Mouse (Mus musculus) frontal cortex, postnatal 14 days (tissue): ENCODE data around the gene Cisd3.
"Not testable (repeated sequence)": the region's sequence is repeated elsewhere in the genome, so short reads cannot be mapped to it uniquely, and the experiment has no call there.

Source experiments
- DNase-seq, 2 experiments: peaks; one replicate each; pipeline ENCODE4 v3.0.0; 2022; ENCODE audit warnings: low spot score in 2 of 2

The Cisd3 gene

GRCm38 (mm10) chr11:97686322-97686908, 789 bp downstream of the Cisd3 start:
- no peak for DNase-seq

- no peak for DNase-seq
These were observed 1.4 kb downstream of the Cisd3 start for GRCm38 (mm10) chr11:97687061-97687460.

GRCm38 (mm10) chr11:97689861-97690260, 4.2 kb downstream of the Cisd3 start:
- DNase-seq: peak in 1 of 2 experiments; percentile 61

- no peak for DNase-seq
These were observed 8.8 kb downstream of the Cisd3 start for GRCm38 (mm10) chr11:97694435-97694834.

GRCm38 (mm10) chr11:97694921-97695711, 9.5 kb downstream of the Cisd3 start:
- peak; percentile 55 to 66 for DNase-seq

GRCm38 (mm10) chr11:97695712-97696401, 10.2 kb downstream of the Cisd3 start:
- DNase-seq: no peak

- DNase-seq: no peak
These were observed 11.0 kb downstream of the Cisd3 start for GRCm38 (mm10) chr11:97696669-97697068.

GRCm38 (mm10) chr11:97697199-97697890, 11.7 kb downstream of the Cisd3 start:
- DNase-seq: no peak

GRCm38 (mm10) chr11:97697891-97698529, 12.4 kb downstream of the Cisd3 start:
- no peak for DNase-seq

GRCm38 (mm10) chr11:97698741-97699611, 13.3 kb downstream of the Cisd3 start:
- peak; percentile 56 to 57 for DNase-seq

- peak; percentile 83 to 86 for DNase-seq
These were observed 14.0 kb downstream of the Cisd3 start for GRCm38 (mm10) chr11:97699626-97700002.

- peak; percentile 61 to 67 for DNase-seq
These were observed 14.5 kb downstream of the Cisd3 start, which contains the start of gene Pcgf2 for GRCm38 (mm10) chr11:97700003-97700745. Gene Pcgf2 (minus strand): TSS chr11:97700497.

GRCm38 (mm10) chr11:97700746-97701580, 15.3 kb downstream of the Cisd3 start:
- no peak for DNase-seq

- DNase-seq: no peak
These were observed 16.2 kb downstream of the Cisd3 start for GRCm38 (mm10) chr11:97701581-97702392.

GRCm38 (mm10) chr11:97702393-97702745, 16.7 kb downstream of the Cisd3 start:
- peak; percentile 83 to 93 for DNase-seq

GRCm38 (mm10) chr11:97703039-97703826, 17.6 kb downstream of the Cisd3 start, which contains the start of gene Psmb3:
Gene Psmb3 (plus strand): TSS chr11:97703399.
- peak; percentile 99 for DNase-seq

- not testable (repeated sequence) for DNase-seq
These were observed 24.4 kb downstream of the Cisd3 start for GRCm38 (mm10) chr11:97710067-97710466.
